Mouse (Mus musculus): ENCODE measurements around the gene Myl12a. TPM values are rescaled to one million over a fixed set of nuclear protein-coding genes. Genes with fewer than 3 reads are reported as not detected.
"Not testable (repeated sequence)": the region's sequence is repeated elsewhere in the genome, so short reads cannot be mapped to it uniquely, and the experiment has no call there.

Myl12a gene
- total RNA-seq, 2 experiments from 2014 or later = 490 to 594 TPM

- intact Hi-C loops (cut with DNase I; ENCODE audit: low total_unique reads) = no loop called here
- DNase-seq = no peak
Measured at GRCm38 (mm10) chr17:70991706-70992625, 10.7 kb downstream of the Myl12a start.

DNA sequence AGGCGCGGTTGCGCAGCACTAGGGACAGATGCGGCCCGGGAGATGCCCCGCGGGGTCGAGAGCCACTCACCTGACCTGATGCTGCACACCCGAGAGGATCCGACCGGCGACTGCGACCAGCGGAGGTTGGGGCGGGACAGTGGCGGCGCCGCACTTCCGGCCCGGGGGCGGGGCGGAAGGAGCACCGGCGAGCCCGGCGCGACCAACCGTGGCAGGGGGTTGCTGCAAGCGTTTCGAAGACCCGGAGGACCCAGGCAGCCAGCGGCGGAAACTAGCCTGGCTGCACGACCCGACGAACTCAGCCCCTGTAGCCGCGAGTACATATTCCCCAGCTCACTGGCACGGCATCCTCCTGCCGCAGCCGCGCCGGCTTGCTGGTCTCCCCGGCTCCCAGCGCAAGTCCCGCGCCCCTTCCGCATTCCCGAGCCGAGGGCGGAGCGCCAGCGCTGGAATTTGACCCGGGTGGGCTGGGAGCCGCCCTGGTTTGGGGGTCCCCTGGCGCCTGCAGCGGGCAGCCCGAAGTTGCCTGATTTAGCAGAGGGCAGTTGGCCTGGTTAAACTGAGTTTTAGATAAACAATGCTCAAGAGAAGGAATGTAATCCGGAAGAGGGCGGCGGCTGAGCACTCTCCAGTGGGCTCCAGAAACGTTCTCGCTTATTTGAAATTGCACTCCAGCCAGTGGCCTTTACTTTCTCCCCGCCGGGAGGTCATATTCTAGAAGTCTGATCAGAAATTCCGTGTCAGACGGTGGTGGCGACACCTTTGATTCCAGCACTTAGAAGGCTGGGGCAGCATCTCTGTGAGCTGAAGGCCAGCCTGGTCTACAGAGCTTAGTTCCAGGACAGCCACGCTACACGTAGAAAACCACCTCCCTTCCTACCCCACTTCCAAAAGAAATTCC, 12.0 kb downstream of the Myl12a start:
- intact Hi-C loops (cut with DNase I; ENCODE audit: low total_unique reads) = no loop called here

DNA sequence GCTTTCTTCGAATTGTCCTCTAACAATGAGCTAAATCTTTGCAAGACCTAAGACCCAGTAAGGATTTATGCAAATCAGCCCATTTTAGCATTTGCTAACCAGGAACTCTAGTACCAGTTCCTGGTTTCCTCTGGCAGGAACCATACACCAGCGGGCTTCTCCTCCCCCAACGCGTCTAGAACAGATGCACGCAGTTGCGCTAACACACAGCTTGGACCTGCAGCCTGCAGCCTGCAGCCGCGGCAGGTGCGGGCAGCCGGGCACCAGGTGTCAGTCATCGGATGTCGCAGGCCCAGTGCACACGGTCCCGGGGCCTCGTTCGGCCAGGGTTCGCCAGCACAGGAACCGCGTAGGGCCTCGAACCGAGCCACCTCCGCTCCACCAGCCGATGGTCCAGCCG, 12.7 kb downstream of the Myl12a start:
- intact Hi-C loops (cut with DNase I; ENCODE audit: low total_unique reads) = no loop called here

More for the DNA sequence above, 12.0 kb downstream of the Myl12a start:
- peak; percentile 86 for DNase-seq

GRCm38 (mm10) chr17:70989430-70989829, 13.2 kb downstream of the Myl12a start:
- intact Hi-C loops (cut with DNase I; ENCODE audit: low total_unique reads) = no loop called here
- DNase-seq = no peak

More for the DNA sequence above, 12.7 kb downstream of the Myl12a start:
- peak; percentile 34 for DNase-seq

DNA sequence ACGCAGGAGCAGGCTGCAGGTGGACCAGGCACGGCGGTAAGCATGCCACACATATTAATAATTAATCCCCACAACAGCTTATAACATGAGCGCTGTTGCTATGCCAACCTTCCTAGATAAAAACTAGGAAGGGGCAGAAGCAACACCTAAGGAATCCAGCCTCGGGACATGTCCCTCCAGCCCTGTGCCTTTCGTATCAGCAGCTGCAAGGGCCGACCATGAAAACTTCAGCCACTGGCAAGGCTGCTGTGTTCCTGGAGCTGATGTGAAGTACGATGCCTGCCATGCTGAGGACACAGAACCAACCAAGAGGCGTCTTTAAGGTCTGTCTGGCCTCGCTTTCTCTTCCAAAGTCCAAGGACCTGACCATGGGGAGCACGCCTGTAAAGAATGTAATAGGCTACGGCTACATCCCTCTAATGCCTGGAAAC, 14.3 kb downstream of the Myl12a start:
- intact Hi-C loops (cut with DNase I; ENCODE audit: low total_unique reads) = no loop called here
- DNase-seq = no peak

- no peak for DNase-seq
- intact Hi-C loops (cut with DNase I; ENCODE audit: low total_unique reads) = no loop called here
Measured at GRCm38 (mm10) chr17:70986831-70987660, 15.6 kb downstream of the Myl12a start.

- intact Hi-C loops (cut with DNase I; ENCODE audit: low total_unique reads) = no loop called here
- no peak for DNase-seq
Measured at GRCm38 (mm10) chr17:70986355-70986740, 16.3 kb downstream of the Myl12a start.

- intact Hi-C loops (cut with DNase I; ENCODE audit: low total_unique reads) = no loop called here
- DNase-seq = no peak
Measured at GRCm38 (mm10) chr17:70985501-70986354, 16.9 kb downstream of the Myl12a start.

GRCm38 (mm10) chr17:70979345-70980223, 23.1 kb downstream of the Myl12a start:
- intact Hi-C loops (cut with DNase I; ENCODE audit: low total_unique reads) = no loop called here
- DNase-seq = no peak

GRCm38 (mm10) chr17:70977799-70978198, 24.9 kb downstream of the Myl12a start:
- intact Hi-C loops (cut with DNase I; ENCODE audit: low total_unique reads) = no loop called here
- DNase-seq = no peak

- DNase-seq; intact Hi-C loops (cut with DNase I; ENCODE audit: low total_unique reads): not testable (repeated sequence)
Measured at GRCm38 (mm10) chr17:70974065-70974464, 28.6 kb downstream of the Myl12a start.

- DNase-seq = no peak
- intact Hi-C loops (cut with DNase I; ENCODE audit: low total_unique reads) = no loop called here
Measured at GRCm38 (mm10) chr17:70973398-70973797, 29.3 kb downstream of the Myl12a start.

DNA sequence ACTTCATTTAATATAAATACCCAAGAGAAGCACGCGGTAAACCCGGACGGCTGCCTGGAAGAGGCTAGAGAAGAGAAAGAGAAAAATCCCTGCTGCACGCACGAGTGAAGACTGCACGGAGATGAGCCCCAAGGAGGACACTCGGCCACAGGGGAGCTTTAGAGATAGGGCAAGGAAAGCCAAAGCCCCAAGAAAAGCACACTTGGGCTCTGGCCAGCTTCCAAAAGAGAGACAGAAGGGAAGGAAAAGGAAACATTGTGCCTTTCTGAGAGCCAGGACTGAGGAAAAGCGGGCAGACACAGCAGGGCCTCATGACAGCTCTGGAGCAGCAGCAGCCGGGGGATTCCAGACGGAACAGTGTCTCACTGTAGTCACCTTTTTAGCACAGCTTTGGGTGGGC, 31.5 kb downstream of the Myl12a start:
- intact Hi-C loops (cut with DNase I; ENCODE audit: low total_unique reads) = no loop called here
- no peak for DNase-seq

DNA sequence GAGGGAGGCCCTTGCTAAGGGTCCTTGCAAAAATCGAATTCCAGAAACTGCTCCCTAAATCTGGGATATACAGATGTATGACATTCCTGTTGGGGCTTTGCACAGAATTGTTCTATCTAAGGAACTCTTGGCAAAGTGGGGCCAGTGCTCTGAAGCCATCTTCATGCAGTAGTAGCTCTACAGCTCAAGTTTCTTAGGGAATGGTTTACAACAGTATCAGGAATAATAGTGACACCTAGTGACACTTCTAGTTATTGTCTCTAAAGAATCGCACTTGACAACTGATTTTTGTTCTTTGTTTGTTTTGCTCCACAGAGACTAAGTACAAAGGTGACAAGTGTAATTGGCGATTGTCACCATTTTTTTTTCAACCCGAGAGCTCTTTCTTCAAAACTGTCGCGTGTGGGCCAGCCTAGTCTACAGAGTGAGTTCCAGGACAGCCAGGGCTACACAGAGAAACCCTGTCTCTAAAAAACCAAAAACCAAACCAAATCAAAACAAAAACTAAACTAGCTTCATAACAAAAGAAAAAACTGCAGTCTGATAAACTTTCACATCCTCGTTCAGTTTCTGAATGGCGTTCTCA, 34.0 kb downstream of the Myl12a start:
- intact Hi-C loops (cut with DNase I; ENCODE audit: low total_unique reads) = loop anchor here (5.0 kb wide), 3 partner anchors 121 to 261 kb away; no protein-coding TSS in a partner anchor
- DNase-seq = no peak

- DNase-seq = no peak
- intact Hi-C loops (cut with DNase I; ENCODE audit: low total_unique reads) = loop anchor here (5.0 kb wide), 3 partner anchors 120 to 260 kb away; no protein-coding TSS in a partner anchor
Measured at GRCm38 (mm10) chr17:70967646-70968045, 35.0 kb downstream of the Myl12a start.

GRCm38 (mm10) chr17:70967191-70967590, 35.5 kb downstream of the Myl12a start:
- intact Hi-C loops (cut with DNase I; ENCODE audit: low total_unique reads) = loop anchor here (5.0 kb wide), 3 partner anchors 120 to 260 kb away; no protein-coding TSS in a partner anchor
- no peak for DNase-seq

GRCm38 (mm10) chr17:70966126-70966525, 36.6 kb downstream of the Myl12a start:
- DNase-seq = no peak
- intact Hi-C loops (cut with DNase I; ENCODE audit: low total_unique reads) = loop anchor here (5.0 kb wide), 3 partner anchors 119 to 259 kb away; no protein-coding TSS in a partner anchor

Data from gastrocnemius, postnatal 14 days (tissue).